13 mouse cellular contexts compared by ENCODE assay signal in the genomic region with DNA sequence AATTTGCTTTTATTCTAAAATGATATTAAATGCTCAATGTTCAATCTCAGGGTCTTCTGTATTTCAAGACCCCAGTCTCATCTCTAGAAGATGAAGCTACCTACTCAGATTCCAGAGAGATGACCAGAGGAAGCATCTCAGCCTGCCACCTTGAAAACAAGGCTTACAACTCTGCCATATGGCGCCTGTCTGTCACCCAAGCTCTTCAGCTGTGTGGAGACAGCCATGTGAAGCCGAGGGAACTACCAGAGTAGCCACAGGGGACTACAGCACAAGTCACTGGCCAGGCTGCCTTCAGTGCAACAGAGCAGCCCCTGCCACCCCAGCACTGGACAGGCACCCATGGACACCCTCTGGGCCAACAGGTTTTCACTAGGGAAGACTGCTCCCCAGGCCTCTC.
DNase-seq lines count a peak whose midpoint lies in the region; ATAC-seq and TF ChIP-seq lines count a peak whose summit lies in the region.
"Had no signal": no experiment of that assay in that cellular context is flagged by ENCODE, and none has a peak within 500 bp of the region (broad histone marks: within the 10 kb centered on the region; RNA-seq: fewer than 3 reads in every experiment).

No protein-coding gene starts in this region.

- TF ChIP-seq CTCF in heart, adult 2 months (IDR thresholded peaks at IDR 0.05): no peak
- no peak for TF ChIP-seq CTCF in layer of hippocampus, adult 2 months (conservative IDR thresholded peaks at IDR 0.05)
- no peak for TF ChIP-seq CTCF in bone marrow, adult 2 months (IDR thresholded peaks at IDR 0.05; ENCODE audit: control insufficient read depth, insufficient read depth, low read length)

- H3K79me2 ChIP-seq in heart, adult 2 months (replicated peaks; ENCODE audit: control insufficient read depth, insufficient read depth, low read length): no peaks in the 10 kb centered on the region

- no peaks in the 10 kb centered on the region for H3K27me3 ChIP-seq in heart, adult 2 months (ENCODE audit: control insufficient read depth, insufficient read depth, low read length)
- H3K27me3 ChIP-seq: liver, embryonic 12.5 days; stomach, embryonic 15.5 days had no signal

- TF ChIP-seq EP300 in heart, adult 2 months (IDR thresholded peaks at IDR 0.05; ENCODE audit: insufficient read depth, low read depth, low read length): no peak

- peaks cover 2% of the 10 kb centered on the region for H3K36me3 ChIP-seq in heart, adult 2 months (ENCODE audit: control insufficient read depth, insufficient read depth, low read length)
- H3K36me3 ChIP-seq: liver, embryonic 12.5 days; stomach, embryonic 15.5 days had no signal

- ATAC-seq in monocyte, adult 5-6 weeks (replicated peaks; ENCODE audit: insufficient number of reproducible peaks, low FRiP score, low TSS enrichment, poor library complexity, severe bottlenecking): no peak
- ATAC-seq: CD4-positive, CD25-positive, alpha-beta regulatory T cell, adult 4 months; liver, embryonic 12.5 days had no signal

- intact Hi-C loops in heart, adult 2 months (cut with DNase I): loop anchor here (5.0 kb wide), 2 partner anchors 40 to 75 kb away; no protein-coding TSS in a partner anchor

- no peak overlapping the region for H3K4me3 ChIP-seq in heart, adult 2 months
- H3K4me3 ChIP-seq in layer of hippocampus, adult 2 months: no peak overlapping the region
- no peak overlapping the region for H3K4me3 ChIP-seq in bone marrow, adult 2 months (replicated peaks; ENCODE audit: control insufficient read depth, low read depth, low read length)
- H3K4me3 ChIP-seq: liver, embryonic 12.5 days; stomach, embryonic 15.5 days had no signal

- peaks cover 25% of the 10 kb centered on the region for H3K4me1 ChIP-seq in heart, adult 2 months (ENCODE audit: control insufficient read depth, insufficient read depth, low read length)
- peaks cover 7% of the 10 kb centered on the region; the same call in 1 of the 2 replicates for H3K4me1 ChIP-seq in bone marrow, adult 2 months (ENCODE audit: control insufficient read depth, insufficient read depth, low read length)

- H3K9ac ChIP-seq in heart, adult 2 months (ENCODE audit: low read depth, low read length): no peak overlapping the region
- H3K9ac ChIP-seq: liver, embryonic 12.5 days; stomach, embryonic 15.5 days had no signal

- WGBS in heart, adult 2 months: 65% methylated on average over 2 of the region's 2 CpGs
- 50% methylated on average over 2 of the region's 2 CpGs for WGBS in bone marrow, adult 2 months

- peak overlapping the region; percentile 71; the same call in 1 of the 2 replicates for H3K27ac ChIP-seq in heart, adult 2 months
- peak overlapping the region; percentile 82; the same call in 1 of the 2 replicates for H3K27ac ChIP-seq in layer of hippocampus, adult 2 months
- peak overlapping the region; percentile 3; the same call in 1 of the 2 replicates for H3K27ac ChIP-seq in bone marrow, adult 2 months (ENCODE audit: control insufficient read depth, insufficient read depth, low read depth, low read length, poor library complexity)
- H3K27ac ChIP-seq: liver, embryonic 12.5 days; stomach, embryonic 15.5 days had no signal

- no peak for DNase-seq in heart, adult 2 months
- DNase-seq in heart, adult 11 months: no peak
- no peak for DNase-seq in layer of hippocampus, adult 2 months (ENCODE audit: low spot score in 2 of 2)
- DNase-seq in layer of hippocampus, adult 11-12 months (ENCODE audit: low spot score): no peak
- DNase-seq in cerebellum, postnatal 14 days: peak; percentile 27 to 58
- no peak for DNase-seq in right cerebral cortex, adult 2 months (ENCODE audit: low spot score in 2 of 2)
- DNase-seq: adrenal gland, postnatal 25 days; thymus, postnatal 4 days had no signal

- no peak for TF ChIP-seq POLR2A in heart, adult 2 months (IDR thresholded peaks at IDR 0.05; ENCODE audit: insufficient read depth, low read depth, low read length)
- no peak for TF ChIP-seq POLR2A in bone marrow, adult 2 months (IDR thresholded peaks at IDR 0.05; ENCODE audit: borderline replicate concordance, control insufficient read depth, low read depth, low read length)

Comparison
In these comparisons a context has a peak if more than half of its experiments do, and no peak if none do; other contexts are left out.
1. DNase-seq: peak in cerebellum, postnatal 14 days (2 of 2); none in heart, adult 2 months (0 of 2), heart, adult 11 months (single experiment), layer of hippocampus, adult 2 months (0 of 2), layer of hippocampus, adult 11-12 months (single experiment) and right cerebral cortex, adult 2 months (0 of 2).
2. H3K27ac ChIP-seq: peak in every context shown above with its lines; median percentile 82 in layer of hippocampus, adult 2 months; 71 in heart, adult 2 months; 3 in bone marrow, adult 2 months.